Mouse (Mus musculus) CH12.LX (cell line): Measurements from ENCODE around the gene Lmtk2. TPM values are rescaled to one million over a fixed set of nuclear protein-coding genes. Genes with fewer than 3 reads are reported as not detected.

Source experiments
- DNase-seq: peaks from one replicate; pipeline ENCODE4 v3.0.0-alpha.2; 2013; ENCODE audit errors: extremely low read depth
- H3K27ac ChIP-seq: 2 replicates; pipeline ENCODE4 v1.5.1; 2012; ENCODE audit warnings: low read depth, mild to moderate bottlenecking, control low read depth, moderate library complexity; ENCODE audit not compliant: insufficient read depth
- H3K27me3 ChIP-seq: replicated peaks from 2 replicates; pipeline ENCODE3; 2012; ENCODE audit warnings: inconsistent platforms
- H3K36me3 ChIP-seq, 2 experiments: replicated peaks in 1 of 2; 2 replicates each; pipeline versions ENCODE3 to v1.6.1; 2012; ENCODE audit warnings: inconsistent platforms in 1 of 2, low read length in 1 of 2, mild to moderate bottlenecking in 1 of 2, mixed read lengths in 1 of 2, moderate library complexity in 1 of 2; ENCODE audit not compliant: control insufficient read depth in 1 of 2, insufficient read depth in 1 of 2
- H3K4me1 ChIP-seq, 2 experiments: 2 replicates each; pipeline ENCODE4 v1.6.1; 2012; ENCODE audit warnings: inconsistent platforms in 1 of 2, moderate library complexity in 1 of 2; ENCODE audit not compliant: insufficient read depth in 2 of 2, control insufficient read depth in 1 of 2
- H3K4me2 ChIP-seq: 2 replicates; pipeline ENCODE4 v1.6.1; 2012; ENCODE audit warnings: low read depth, mild to moderate bottlenecking, control low read depth; ENCODE audit not compliant: poor library complexity, insufficient read depth, severe bottlenecking
- H3K4me3 ChIP-seq, 3 experiments: fragments of 150-350 bp in 1 of 3; sonication (generic) in 1 of 3; replicated peaks in 1 of 3; 2 replicates each; pipeline versions ENCODE3 to v1.5.1; 2011 to 2012; ENCODE audit warnings: low read depth in 2 of 3, low read length in 2 of 3, mild to moderate bottlenecking in 2 of 3, moderate library complexity in 2 of 3, control low read depth in 1 of 3, improper control_type of control experiment in 1 of 3, inconsistent platforms in 1 of 3, mixed read lengths in 1 of 3; ENCODE audit not compliant: poor library complexity in 1 of 3
- H3K79me2 ChIP-seq: replicated peaks from 2 replicates; pipeline ENCODE4 v1.6.1; 2012; ENCODE audit warnings: mild to moderate bottlenecking, moderate library complexity; ENCODE audit not compliant: control insufficient read depth, poor library complexity, insufficient read depth, severe bottlenecking; ENCODE audit errors: extremely low read depth
- H3K9ac ChIP-seq: 2 replicates; pipeline ENCODE4 v1.6.1; 2012; ENCODE audit warnings: low read depth, mild to moderate bottlenecking, control low read depth, moderate library complexity; ENCODE audit not compliant: insufficient read depth
- H3K9me3 ChIP-seq: replicated peaks from 2 replicates; pipeline ENCODE3; 2012; ENCODE audit warnings: low read length, inconsistent platforms, mixed read lengths
- CTCF ChIP-seq, 2 experiments: IDR thresholded peaks in 1 of 2; conservative IDR thresholded peaks in 1 of 2; 2 replicates each; pipeline ENCODE4 v1.5.1; 2011 to 2012; ENCODE audit warnings: low read depth in 2 of 2, low read length in 2 of 2, improper control_type of control experiment in 1 of 2, inconsistent platforms in 1 of 2, mild to moderate bottlenecking in 1 of 2, moderate library complexity in 1 of 2
- EP300 ChIP-seq: IDR thresholded peaks from 2 replicates; pipeline ENCODE4 v1.6.1; 2011; ENCODE audit warnings: low read length, improper control_type of control experiment
- ETS1 ChIP-seq: conservative IDR thresholded peaks from 2 replicates; pipeline ENCODE4 v1.6.1; 2012; ENCODE audit warnings: low read depth, mild to moderate bottlenecking, inconsistent platforms, low read length, improper control_type of control experiment, moderate library complexity
- HCFC1 ChIP-seq: IDR thresholded peaks from 2 replicates; pipeline ENCODE4 v1.6.1; 2012; ENCODE audit warnings: low read depth, mild to moderate bottlenecking, inconsistent platforms, low read length, improper control_type of control experiment
- MAFK ChIP-seq: IDR thresholded peaks from 2 replicates; pipeline ENCODE4 v1.6.1; 2011; ENCODE audit warnings: low read length, improper control_type of control experiment; ENCODE audit not compliant: insufficient replicate concordance
- MAX ChIP-seq: IDR thresholded peaks from 2 replicates; pipeline ENCODE4 v1.6.1; 2011; ENCODE audit warnings: low read length, improper control_type of control experiment
- MEF2A ChIP-seq: IDR thresholded peaks from 2 replicates; pipeline ENCODE4 v1.6.1; 2014; ENCODE audit warnings: low read depth, mild to moderate bottlenecking, inconsistent platforms, low read length, improper control_type of control experiment, borderline replicate concordance
- MYC ChIP-seq: IDR thresholded peaks from 2 replicates; pipeline ENCODE4 v1.6.1; 2011; ENCODE audit warnings: low read depth, mild to moderate bottlenecking, improper control_type of control experiment, low read length
- NELFE ChIP-seq: IDR thresholded peaks from 2 replicates; pipeline ENCODE4 v1.6.1; 2011; ENCODE audit warnings: low read depth, low read length, improper control_type of control experiment
- POLR2AphosphoS2 ChIP-seq: IDR thresholded peaks from 2 replicates; pipeline ENCODE4 v1.6.1; 2011; ENCODE audit warnings: low read depth, low read length, improper control_type of control experiment
- RAD21 ChIP-seq: IDR thresholded peaks from 2 replicates; pipeline ENCODE4 v1.6.1; 2011; ENCODE audit warnings: low read depth, mild to moderate bottlenecking, low read length, improper control_type of control experiment, moderate library complexity
- RCOR1 ChIP-seq: conservative IDR thresholded peaks from 2 replicates; pipeline ENCODE4 v1.6.1; 2012; ENCODE audit warnings: low read depth, mild to moderate bottlenecking, inconsistent platforms, low read length, improper control_type of control experiment
- TBP ChIP-seq: conservative IDR thresholded peaks from 2 replicates; pipeline ENCODE4 v1.6.1; 2011; ENCODE audit warnings: low read depth, low read length, improper control_type of control experiment
- TCF12 ChIP-seq: IDR thresholded peaks from 2 replicates; pipeline ENCODE4 v1.6.1; 2014; ENCODE audit warnings: low read depth, mild to moderate bottlenecking, inconsistent platforms, low read length, improper control_type of control experiment
- UBTF ChIP-seq: IDR thresholded peaks from 2 replicates; pipeline ENCODE4 v1.6.1; 2012; ENCODE audit warnings: low read depth, mild to moderate bottlenecking, inconsistent platforms, low read length, improper control_type of control experiment, moderate library complexity
- USF1 ChIP-seq: IDR thresholded peaks from 2 replicates; pipeline ENCODE4 v1.6.1; 2014; ENCODE audit warnings: low read depth, mild to moderate bottlenecking, inconsistent platforms, low read length, improper control_type of control experiment
- ZKSCAN1 ChIP-seq: IDR thresholded peaks from 2 replicates; pipeline ENCODE4 v1.6.1; 2012; ENCODE audit warnings: low read depth, inconsistent platforms, low read length, improper control_type of control experiment, borderline replicate concordance
- ZMIZ1 ChIP-seq: IDR thresholded peaks from 2 replicates; pipeline ENCODE4 v1.6.1; 2012; ENCODE audit warnings: low read depth, mild to moderate bottlenecking, inconsistent platforms, low read length, improper control_type of control experiment
- ZNF384 ChIP-seq: IDR thresholded peaks from 2 replicates; pipeline ENCODE4 v1.6.1; 2012; ENCODE audit warnings: low read depth, low read length, improper control_type of control experiment, inconsistent platforms
- dilution Hi-C: fragments of 300-500 bp; cut with MboI; formaldehyde crosslinking; loops from 2 replicates; pipeline ENCODE4 v1.14.3; 2020; ENCODE audit warnings: low sequenced_read_pairs; ENCODE audit not compliant: extremely low pct_unique_long_range_greater_than_20kb, extremely low pct_ligation_motif_present
- in situ Hi-C: fragments of 300-500 bp; cut with MboI; formaldehyde crosslinking; loops from 3 replicates; pipeline ENCODE4 v1.14.3; 2019; ENCODE audit warnings: low sequenced_read_pairs, low pct_ligation_motif_present, low pct_unique_long_range_greater_than_20kb, mixed read lengths
- polyA plus RNA-seq: library from polyadenylated mRNA; unstranded; fragments of >175 nt; gene quantifications from 2 replicates; pipeline ENCODE4 v1.2.1, GENCODE M21; 2012; ENCODE audit warnings: low read depth; ENCODE audit not compliant: insufficient read length
- total RNA-seq, 2 experiments: library from RNA; depleted of rRNA; stranded (reverse); fragments of 300-350 nt in 1 of 2; fragments of >200 nt in 1 of 2; gene quantifications; 2 replicates each; pipeline ENCODE4 v1.2.3; 2012 to 2014

Gene Lmtk2
- total and polyA plus RNA-seq, 3 experiments = 5.1 to 10.1 (median 5.7) TPM

- no peaks in the 10 kb centered on the region for H3K27me3 ChIP-seq
- TF ChIP-seq USF1 = no peak
- no peak for TF ChIP-seq CTCF (conservative IDR thresholded peaks at IDR 0.05 in 1 of 2, IDR thresholded peaks at IDR 0.05 in 1 of 2; ENCODE audit: low read depth in 2 of 2, low read length in 2 of 2)
- no peak for TF ChIP-seq NELFE
- no peak for TF ChIP-seq TBP
- no peak for TF ChIP-seq MAX
- no peak for TF ChIP-seq ZNF384
- no peak for TF ChIP-seq UBTF
- no peak for TF ChIP-seq RAD21
- TF ChIP-seq ETS1 = no peak
- no peak for TF ChIP-seq MYC
- TF ChIP-seq HCFC1 = no peak
- TF ChIP-seq POLR2AphosphoS2 = no peak
- no peak for TF ChIP-seq ZKSCAN1
- no peak for TF ChIP-seq TCF12
- TF ChIP-seq RCOR1 = no peak
- no peak for TF ChIP-seq MAFK
- dilution Hi-C loops (no loop called here), in situ Hi-C loops (no loop called here)
- H3K36me3 ChIP-seq = no peaks in the 10 kb centered on the region
- H3K9me3 ChIP-seq = no peaks in the 10 kb centered on the region
- H3K4me3 ChIP-seq = no peak overlapping the region
- DNase-seq = no peak
- no peaks in the 10 kb centered on the region for H3K4me1 ChIP-seq
- H3K79me2 ChIP-seq = no peaks in the 10 kb centered on the region
- H3K4me2 ChIP-seq = no peak overlapping the region
- no peak overlapping the region for H3K27ac ChIP-seq
- H3K9ac ChIP-seq = no peak overlapping the region
Measured at GRCm38 (mm10) chr5:144054340-144054739, 45.9 kb upstream of the Lmtk2 start.

- no peaks in the 10 kb centered on the region for H3K79me2 ChIP-seq
- TF ChIP-seq MYC (no peak), MEF2A (no peak), RCOR1 (no peak), EP300 (no peak), CTCF (conservative IDR thresholded peaks at IDR 0.05 in 1 of 2, IDR thresholded peaks at IDR 0.05 in 1 of 2; ENCODE audit: low read depth in 2 of 2, low read length in 2 of 2) (no peak), ZMIZ1 (no peak)
- H3K9ac ChIP-seq = no peak overlapping the region
- no peaks in the 10 kb centered on the region for H3K4me1 ChIP-seq
- in situ Hi-C loops (no loop called here), dilution Hi-C loops (no loop called here)
- peaks cover 32% of the 10 kb centered on the region for H3K27me3 ChIP-seq
- H3K4me2 ChIP-seq = no peak overlapping the region
- H3K36me3 ChIP-seq = no peaks in the 10 kb centered on the region
- no peak for DNase-seq
- H3K4me3 ChIP-seq = no peak overlapping the region
- H3K27ac ChIP-seq = no peak overlapping the region
- peaks cover 10% of the 10 kb centered on the region for H3K9me3 ChIP-seq
Measured at GRCm38 (mm10) chr5:144064093-144064492, 36.1 kb upstream of the Lmtk2 start.
